8 mouse cellular contexts compared by ENCODE assay signal in genomic region chr14:30136965-30137364, GRCm38 (mm10).
DNase-seq lines count a peak whose midpoint lies in the region; ATAC-seq and TF ChIP-seq lines count a peak whose summit lies in the region.

No protein-coding gene starts in this region.

- ATAC-seq in heart, embryonic 11.5 days (replicated peaks; ENCODE audit: insufficient number of reproducible peaks, low FRiP score, low TSS enrichment) = no peak
- ATAC-seq in midbrain, embryonic 16.5 days = peak; percentile 89

- intact Hi-C loops in gastrocnemius, postnatal 36 days (cut with DNase I) = loop anchor here (2.0 to 10.0 kb wide), 4 partner anchors 218 to 535 kb away; no protein-coding TSS in a partner anchor

- H3K4me1 ChIP-seq in heart, embryonic 11.5 days (ENCODE audit: control insufficient read depth, insufficient read depth, low read length) = peaks cover 3% of the 10 kb centered on the region; the same call in 1 of the 2 replicates
- peaks cover 10% of the 10 kb centered on the region for H3K4me1 ChIP-seq in limb, embryonic 10.5 days
- no peaks in the 10 kb centered on the region for H3K4me1 ChIP-seq in midbrain, embryonic 16.5 days (ENCODE audit: control insufficient read depth, insufficient read depth, low read length)
- H3K4me1 ChIP-seq in spleen, adult 2 months (ENCODE audit: control insufficient read depth, insufficient read depth, insufficient read length) = peaks cover 3% of the 10 kb centered on the region; the same call in 1 of the 2 replicates

- 10% methylated on average over 8 of the region's 8 CpGs for WGBS in heart, embryonic 11.5 days (ENCODE audit: insufficient replicate concordance)
- 13% methylated on average over 8 of the region's 8 CpGs for WGBS in limb, embryonic 10.5 days
- 6% methylated on average over 8 of the region's 8 CpGs for WGBS in midbrain, embryonic 16.5 days
- 6% methylated on average over 8 of the region's 8 CpGs for WGBS in spleen, adult 2 months

- no peaks in the 10 kb centered on the region for H3K36me3 ChIP-seq in heart, embryonic 11.5 days (ENCODE audit: control insufficient read depth, insufficient read depth, low read length)
- H3K36me3 ChIP-seq in limb, embryonic 10.5 days = no peaks in the 10 kb centered on the region
- 0 out of 2 replicates have a peak, but pooled peaks cover 2% of the 10 kb centered on the region for H3K36me3 ChIP-seq in midbrain, embryonic 16.5 days (ENCODE audit: control insufficient read depth, insufficient read depth, low read length)
- no peaks in the 10 kb centered on the region for H3K36me3 ChIP-seq in spleen, adult 2 months (ENCODE audit: control insufficient read depth, insufficient read depth, low read length)

- H3K4me3 ChIP-seq in heart, embryonic 11.5 days (ENCODE audit: low read depth, low read length) = no peak overlapping the region
- no peak overlapping the region for H3K4me3 ChIP-seq in limb, embryonic 10.5 days
- no peak overlapping the region for H3K4me3 ChIP-seq in midbrain, embryonic 16.5 days (ENCODE audit: low read depth, low read length)
- no peak overlapping the region for H3K4me3 ChIP-seq in spleen, adult 2 months (ENCODE audit: extremely low read depth, insufficient read depth, insufficient read length)

- no peak overlapping the region for H3K9ac ChIP-seq in heart, embryonic 11.5 days (ENCODE audit: low read depth, low read length)
- no peak overlapping the region for H3K9ac ChIP-seq in midbrain, embryonic 16.5 days (ENCODE audit: low read depth, low read length)

- H3K27ac ChIP-seq in heart, embryonic 11.5 days (ENCODE audit: low read depth, low read length) = no peak overlapping the region
- no peak overlapping the region for H3K27ac ChIP-seq in limb, embryonic 10.5 days
- no peak overlapping the region for H3K27ac ChIP-seq in midbrain, embryonic 16.5 days (ENCODE audit: low read length)
- no peak overlapping the region; the same call in 1 of the 2 replicates for H3K27ac ChIP-seq in spleen, adult 2 months (ENCODE audit: insufficient read depth, low read length)

- peak; percentile 91 for TF ChIP-seq CTCF in spleen, adult 2 months (IDR thresholded peaks at IDR 0.05; ENCODE audit: extremely low read depth, insufficient read depth, insufficient read length, insufficient replicate concordance)

- H3K4me2 ChIP-seq in heart, embryonic 11.5 days = no peak overlapping the region
- no peak overlapping the region for H3K4me2 ChIP-seq in midbrain, embryonic 16.5 days (ENCODE audit: low read length)

- no peak for TF ChIP-seq POLR2A in spleen, adult 2 months (IDR thresholded peaks at IDR 0.05; ENCODE audit: low read depth, low read length)

- peak; percentile 97 for DNase-seq in heart, adult 11 months
- peak; percentile 81 for DNase-seq in embryo, embryonic 11.5 days (ENCODE audit: low read depth, low spot score)
- DNase-seq in gastrocnemius, postnatal 36 days = peak; percentile 35 to 72
- peak; percentile 80 for DNase-seq in kidney, adult 18-20 months
- peak; percentile 83 for DNase-seq in limb, embryonic 10.5 days (ENCODE audit: low spot score)
- DNase-seq in spleen, adult 2 months (ENCODE audit: low read depth in 1 of 2, low spot score in 2 of 2) = peak; percentile 75 to 88

- H3K27me3 ChIP-seq in heart, embryonic 11.5 days (ENCODE audit: control insufficient read depth, insufficient read depth, low read length) = no peaks in the 10 kb centered on the region
- peaks cover 86% of the 10 kb centered on the region for H3K27me3 ChIP-seq in limb, embryonic 10.5 days (ENCODE audit: low read depth, poor library complexity, severe bottlenecking)
- no peaks in the 10 kb centered on the region for H3K27me3 ChIP-seq in midbrain, embryonic 16.5 days (ENCODE audit: control insufficient read depth, insufficient read depth, low read depth, low read length)
- no peaks in the 10 kb centered on the region for H3K27me3 ChIP-seq in spleen, adult 2 months (ENCODE audit: control insufficient read depth, insufficient read depth, low read length)

- no peaks in the 10 kb centered on the region for H3K9me3 ChIP-seq in heart, embryonic 11.5 days (replicated peaks; ENCODE audit: control insufficient read depth, low read length)
- H3K9me3 ChIP-seq in limb, embryonic 10.5 days (replicated peaks) = no peaks in the 10 kb centered on the region
- H3K9me3 ChIP-seq in midbrain, embryonic 16.5 days (replicated peaks; ENCODE audit: control insufficient read depth, low read length, poor library complexity, severe bottlenecking) = no peaks in the 10 kb centered on the region
